Mouse (Mus musculus) MEL (cell line): ENCODE results near the gene Dlx1.

ENCODE experiments used
- CHD1 ChIP-seq: IDR thresholded peaks from 2 replicates; pipeline ENCODE4 v1.6.1; 2012; ENCODE audit warnings: low read depth, mild to moderate bottlenecking, inconsistent platforms, low read length, improper control_type of control experiment
- CTCF ChIP-seq, 3 experiments: IDR thresholded peaks in 2 of 3; conservative IDR thresholded peaks in 1 of 3; 2 replicates each; pipeline ENCODE4 v1.5.1; 2011 to 2012; ENCODE audit warnings: low read length in 3 of 3, low read depth in 2 of 3, mild to moderate bottlenecking in 2 of 3, improper control_type of control experiment in 1 of 3, inconsistent platforms in 1 of 3, mixed read lengths in 1 of 3, moderate library complexity in 1 of 3; ENCODE audit not compliant: control insufficient read depth in 1 of 3, insufficient read depth in 1 of 3, poor library complexity in 1 of 3, severe bottlenecking in 1 of 3
- ETS1 ChIP-seq: IDR thresholded peaks from 2 replicates; pipeline ENCODE4 v1.6.1; 2012; ENCODE audit warnings: low read depth, mild to moderate bottlenecking, inconsistent platforms, low read length, improper control_type of control experiment, moderate library complexity
- MAFK ChIP-seq: IDR thresholded peaks from 2 replicates; pipeline ENCODE4 v1.6.1; 2011; ENCODE audit warnings: low read depth, mild to moderate bottlenecking, low read length, improper control_type of control experiment, borderline replicate concordance
- MEF2A ChIP-seq: IDR thresholded peaks from 2 replicates; pipeline ENCODE4 v1.6.1; 2014; ENCODE audit warnings: low read depth, mild to moderate bottlenecking, inconsistent platforms, low read length, improper control_type of control experiment; ENCODE audit not compliant: poor library complexity, insufficient replicate concordance, severe bottlenecking; ENCODE audit errors: extremely low read depth
- POLR2A ChIP-seq, 2 experiments: IDR thresholded peaks; 2 replicates each; pipeline ENCODE4 v1.6.1; 2011 to 2012; ENCODE audit warnings: low read length in 2 of 2, mild to moderate bottlenecking in 2 of 2, control low read depth in 1 of 2, improper control_type of control experiment in 1 of 2, low read depth in 1 of 2, moderate library complexity in 1 of 2; ENCODE audit not compliant: control insufficient read depth in 1 of 2, insufficient read depth in 1 of 2, poor library complexity in 1 of 2
- POLR2AphosphoS5 ChIP-seq: IDR thresholded peaks from 2 replicates; pipeline ENCODE4 v1.6.1; 2012; ENCODE audit warnings: low read depth, borderline replicate concordance, mild to moderate bottlenecking, inconsistent platforms, low read length, moderate library complexity, mixed read lengths
- RAD21 ChIP-seq: IDR thresholded peaks from 2 replicates; pipeline ENCODE4 v1.6.1; 2011; ENCODE audit warnings: mild to moderate bottlenecking, low read depth, low read length, improper control_type of control experiment
- SIN3A ChIP-seq: IDR thresholded peaks from 2 replicates; pipeline ENCODE4 v1.6.1; 2012; ENCODE audit warnings: low read length, improper control_type of control experiment, inconsistent platforms
- TCF12 ChIP-seq: IDR thresholded peaks from 2 replicates; pipeline ENCODE4 v1.6.1; 2014; ENCODE audit warnings: low read depth, mild to moderate bottlenecking, inconsistent platforms, low read length, improper control_type of control experiment, moderate library complexity
- UBTF ChIP-seq: IDR thresholded peaks from 2 replicates; pipeline ENCODE4 v1.6.1; 2012; ENCODE audit warnings: low read depth, mild to moderate bottlenecking, inconsistent platforms, low read length, improper control_type of control experiment, moderate library complexity, borderline replicate concordance; ENCODE audit not compliant: insufficient read depth
- USF1 ChIP-seq: IDR thresholded peaks from 2 replicates; pipeline ENCODE4 v1.6.1; 2014; ENCODE audit warnings: low read depth, mild to moderate bottlenecking, inconsistent platforms, low read length, improper control_type of control experiment, moderate library complexity
- USF2 ChIP-seq, 2 experiments: IDR thresholded peaks; 2 replicates each; pipeline ENCODE4 v1.6.1; 2011 to 2012; ENCODE audit warnings: improper control_type of control experiment in 2 of 2, low read length in 2 of 2, borderline replicate concordance in 1 of 2, inconsistent platforms in 1 of 2, low read depth in 1 of 2, mild to moderate bottlenecking in 1 of 2; ENCODE audit not compliant: insufficient read depth in 1 of 2

- TF ChIP-seq POLR2A (IDR thresholded peaks at IDR 0.05; ENCODE audit: control insufficient read depth in 1 of 2, insufficient read depth in 1 of 2, low read depth in 1 of 2, low read length in 2 of 2, poor library complexity in 1 of 2) (no peak), CTCF (IDR thresholded peaks at IDR 0.05 in 2 of 3, conservative IDR thresholded peaks at IDR 0.05 in 1 of 3; ENCODE audit: control insufficient read depth in 1 of 3, insufficient read depth in 1 of 3, low read depth in 2 of 3, low read length in 3 of 3, poor library complexity in 1 of 3, severe bottlenecking in 1 of 3) (no peak), USF1 (no peak), ETS1 (no peak), RAD21 (no peak), POLR2AphosphoS5 (no peak), MAFK (no peak), TCF12 (no peak), USF2 (IDR thresholded peaks at IDR 0.05; ENCODE audit: borderline replicate concordance in 1 of 2, insufficient read depth in 1 of 2, low read depth in 1 of 2, low read length in 2 of 2) (no peak), MEF2A (no peak), UBTF (no peak), SIN3A (no peak), CHD1 (no peak)
These were observed 48.0 kb upstream of the Dlx1 start for GRCm38 (mm10) chr2:71479917-71480316.
